Mouse (Mus musculus) frontal cortex, postnatal 36 days (tissue): ENCODE results near the gene Spata31d1d.

ENCODE experiments used
- DNase-seq, 2 experiments: peaks; one replicate each; pipeline ENCODE4 v3.0.0; 2022; ENCODE audit warnings: low spot score in 2 of 2

The Spata31d1d gene

GRCm38 (mm10) chr13:59679908-59680307, 51.6 kb downstream of the Spata31d1d start:
- no peak for DNase-seq

- DNase-seq: no peak
Observed at GRCm38 (mm10) chr13:59679306-59679705, 52.2 kb downstream of the Spata31d1d start.

GRCm38 (mm10) chr13:59676316-59677229, 55.0 kb downstream of the Spata31d1d start:
- no peak for DNase-seq
